Mouse (Mus musculus) cerebellum, adult 2 months (tissue): ENCODE measurements at regions not wholly inside any gene's neighbourhood (a gene's known extent, or its start where the extent isn't known, plus 50 kb on each side); places are given as distances from the start of the nearest gene placed in this dataset.

ENCODE experiments used
- CTCF ChIP-seq: fragments of 200-500 bp; IDR thresholded peaks from 2 replicates; pipeline ENCODE4 v1.5.1; 2011; ENCODE audit warnings: low read depth, mild to moderate bottlenecking, control low read depth, low read length, moderate library complexity, borderline replicate concordance; ENCODE audit not compliant: insufficient read depth
- POLR2A ChIP-seq: fragments of 200-500 bp; IDR thresholded peaks from 2 replicates; pipeline ENCODE4 v1.6.1; 2011; ENCODE audit warnings: low read length, control low read depth, borderline replicate concordance; ENCODE audit not compliant: insufficient read depth

DNA sequence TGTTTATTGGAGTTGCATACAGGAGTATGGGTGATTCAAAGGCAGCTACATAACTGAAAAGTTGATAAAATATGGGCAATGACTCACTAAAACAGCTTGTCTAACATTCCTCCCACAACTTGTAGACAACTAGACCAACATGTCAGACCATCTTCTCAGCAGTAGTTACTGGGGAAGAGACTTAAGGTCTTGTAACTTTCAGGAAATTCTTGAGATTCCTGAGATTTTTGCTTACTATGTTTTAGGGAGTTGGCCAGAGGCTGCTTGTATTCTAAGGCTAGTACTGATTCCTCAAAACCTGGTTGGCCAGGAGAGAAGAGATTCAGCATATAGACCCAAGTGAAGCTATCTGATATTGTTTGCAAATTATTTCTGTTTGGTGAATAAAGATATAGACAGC, 1201.7 kb upstream of the Nova1 start:
- TF ChIP-seq POLR2A (no peak), CTCF (no peak)
